In the genomic region with DNA sequence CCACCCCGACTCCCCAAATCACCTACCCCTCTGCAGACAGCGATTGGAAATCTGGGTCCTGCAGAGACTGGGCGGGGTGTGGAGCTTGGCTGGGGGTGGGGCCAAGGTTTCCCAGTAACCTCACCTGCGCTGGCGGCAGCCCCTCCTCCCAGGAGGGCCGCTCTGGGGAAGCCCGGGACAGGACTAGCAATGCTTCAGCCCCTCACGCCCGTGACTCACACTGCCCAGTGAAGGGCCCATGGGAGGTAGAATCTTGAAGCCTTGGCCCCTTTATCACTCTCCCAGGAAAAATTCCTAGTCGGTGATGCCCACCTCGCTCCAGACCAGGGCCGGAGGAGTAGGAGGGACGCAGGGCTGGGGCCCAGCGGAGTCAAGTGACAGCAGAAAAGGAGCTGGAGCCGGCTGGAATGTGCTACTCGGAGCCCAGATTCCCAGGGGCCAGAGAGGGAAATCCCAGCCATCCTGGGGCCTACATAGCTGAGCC, we compare ENCODE assay signal across 8 mouse cellular contexts. TPM values are rescaled to one million over a fixed set of nuclear protein-coding genes. Genes with fewer than 3 reads are reported as not detected.
DNase-seq lines count a peak whose midpoint lies in the region; ATAC-seq and TF ChIP-seq lines count a peak whose summit lies in the region.

No protein-coding gene starts in this region.

- no peaks in the 10 kb centered on the region for H3K36me3 ChIP-seq in hindbrain, embryonic 13.5 days
- H3K36me3 ChIP-seq in limb, embryonic 15.5 days, result no peaks in the 10 kb centered on the region; the same call in 1 of the 2 replicates
- H3K36me3 ChIP-seq in myocyte (ENCODE audit: control insufficient read depth, insufficient read depth), result no peaks in the 10 kb centered on the region

- H3K27me3 ChIP-seq in hindbrain, embryonic 13.5 days, result no peaks in the 10 kb centered on the region
- no peaks in the 10 kb centered on the region for H3K27me3 ChIP-seq in limb, embryonic 15.5 days
- H3K27me3 ChIP-seq in myocyte (ENCODE audit: control insufficient read depth, insufficient read depth, insufficient read length), result no peaks in the 10 kb centered on the region

- peak overlapping the region; percentile 88 for H3K27ac ChIP-seq in embryonic fibroblast, embryonic 13.5 days (ENCODE audit: insufficient read depth, low read length)
- H3K27ac ChIP-seq in hindbrain, embryonic 13.5 days, result peak overlapping the region; percentile 99
- H3K27ac ChIP-seq in limb, embryonic 15.5 days, result peak overlapping the region; percentile 96

- peak overlapping the region; percentile 22 for H3ac ChIP-seq in myocyte (ENCODE audit: control insufficient read depth, insufficient read length)

- H3K4me3 ChIP-seq in embryonic fibroblast, embryonic 13.5 days (ENCODE audit: insufficient read depth, low read length), result peak overlapping the region; percentile 47
- peak overlapping the region; percentile 77 for H3K4me3 ChIP-seq in hindbrain, embryonic 13.5 days
- peak overlapping the region; percentile 61 for H3K4me3 ChIP-seq in limb, embryonic 15.5 days
- H3K4me3 ChIP-seq in myocyte, result peak overlapping the region; percentile 52

- peaks cover 6% of the 10 kb centered on the region for H3K4me1 ChIP-seq in embryonic fibroblast, embryonic 13.5 days (ENCODE audit: control insufficient read depth, insufficient read depth, low read length)
- peaks cover 68% of the 10 kb centered on the region for H3K4me1 ChIP-seq in hindbrain, embryonic 13.5 days (replicated peaks)
- peaks cover 74% of the 10 kb centered on the region for H3K4me1 ChIP-seq in limb, embryonic 15.5 days

- no peak for ATAC-seq in hindbrain, embryonic 13.5 days (ENCODE audit: low FRiP score)
- no peak for ATAC-seq in limb, embryonic 15.5 days (ENCODE audit: insufficient number of reproducible peaks, low FRiP score, low TSS enrichment, low read depth)

- DNase-seq in testis, postnatal 10 days (ENCODE audit: low spot score), result peak; percentile 68
- DNase-seq in testis, postnatal 14 days (ENCODE audit: low spot score), result no peak
- no peak for DNase-seq in right cerebral cortex, postnatal 36 days (ENCODE audit: low spot score in 2 of 2)
- DNase-seq in right cerebral cortex, postnatal 4 days, result no peak

- H3K9me3 ChIP-seq in hindbrain, embryonic 13.5 days, result no peaks in the 10 kb centered on the region
- no peaks in the 10 kb centered on the region for H3K9me3 ChIP-seq in limb, embryonic 15.5 days

- TF ChIP-seq CTCF in embryonic fibroblast, embryonic 13.5 days (IDR thresholded peaks at IDR 0.05; ENCODE audit: borderline replicate concordance, insufficient read depth, low read length), result no peak

- peak; percentile 31; the same call in 1 of the 2 replicates for TF ChIP-seq POLR2A in embryonic fibroblast, embryonic 13.5 days (IDR thresholded peaks at IDR 0.05; ENCODE audit: low read depth, low read length)
- TF ChIP-seq POLR2A in myocyte (IDR thresholded peaks at IDR 0.05; ENCODE audit: insufficient read length, low read depth), result no peak

- peak overlapping the region; percentile 97 for H3K9ac ChIP-seq in hindbrain, embryonic 13.5 days
- H3K9ac ChIP-seq in limb, embryonic 15.5 days, result peak overlapping the region; percentile 20

- H3K4me2 ChIP-seq in hindbrain, embryonic 13.5 days, result peak overlapping the region; percentile 76
- H3K4me2 ChIP-seq in limb, embryonic 15.5 days, result peak overlapping the region; percentile 72
- peak overlapping the region; percentile 87 for H3K4me2 ChIP-seq in myocyte (ENCODE audit: low read depth)

- H3K79me2 ChIP-seq in myocyte (ENCODE audit: control insufficient read depth, insufficient read depth), result peaks cover 33% of the 10 kb centered on the region

- WGBS in hindbrain, embryonic 13.5 days, result 3% methylated on average over 16 of the region's 16 CpGs
- 4% methylated on average over 16 of the region's 16 CpGs for WGBS in limb, embryonic 15.5 days

TF ChIP-seq in myocyte, 11 proteins besides CTCF, POLR2A, EP300 and RAD21:
- TF ChIP-seq MYOG (IDR thresholded peaks at IDR 0.05; ENCODE audit: control insufficient read depth in 1 of 3, insufficient read depth in 1 of 3, insufficient read length in 2 of 3, low read depth in 2 of 3), result no peak
- no peak for TF ChIP-seq POLR2AphosphoS2 (IDR thresholded peaks at IDR 0.05; ENCODE audit: insufficient read length, low read depth)
- TF ChIP-seq TCF12 (IDR thresholded peaks at IDR 0.05; ENCODE audit: insufficient read depth, poor library complexity, severe bottlenecking), result no peak
- TF ChIP-seq E2F4 (IDR thresholded peaks at IDR 0.05; ENCODE audit: insufficient read depth), result no peak
- TF ChIP-seq TCF3 (IDR thresholded peaks at IDR 0.05; ENCODE audit: insufficient read length, low read depth), result no peak
- no peak for TF ChIP-seq CEBPB (IDR thresholded peaks at IDR 0.05; ENCODE audit: insufficient read depth, poor library complexity, severe bottlenecking)
- TF ChIP-seq REST (IDR thresholded peaks at IDR 0.05; ENCODE audit: insufficient read depth, insufficient read length), result no peak
- TF ChIP-seq MAX (IDR thresholded peaks at IDR 0.05; ENCODE audit: low read depth), result no peak
- no peak for TF ChIP-seq MYOD1 (IDR thresholded peaks at IDR 0.05; ENCODE audit: control insufficient read depth in 1 of 3, insufficient read length in 2 of 3, low read depth in 2 of 3)
- no peak for TF ChIP-seq SRF (IDR thresholded peaks at IDR 0.05; ENCODE audit: control insufficient read depth, insufficient read length, low read depth)
- no peak for TF ChIP-seq USF1 (IDR thresholded peaks at IDR 0.05; ENCODE audit: low read depth)

RNA-seq across cellular contexts. Expression of a gene that starts 2.4 kb away (rescaled TPM):
- 42.9 and 46.3 TPM in 2 replicates for polyA plus RNA-seq in embryonic fibroblast, embryonic 13.5 days (2011; ENCODE audit: insufficient read length, low read depth, missing spikeins)
- 128 and 140 TPM in 2 replicates for polyA plus RNA-seq in hindbrain, embryonic 13.5 days (2015; fragmentation: Nextera tagmentation; extraction: Ambion mirVana)
- 81.7 and 85.2 TPM in 2 replicates for polyA plus RNA-seq in limb, embryonic 15.5 days (2015; fragmentation: Nextera tagmentation; extraction: Ambion mirVana)
- 65.6 TPM for polyA plus RNA-seq in myocyte (2012; fragmentation: generic; extraction: Trizol)

RNA-seq across cellular contexts. Expression of a gene that starts 28.5 kb away (rescaled TPM):
- 28.7 and 40.5 TPM in 2 replicates for polyA plus RNA-seq in embryonic fibroblast, embryonic 13.5 days (2011; ENCODE audit: insufficient read length, low read depth, missing spikeins)
- 27.6 and 29.2 TPM in 2 replicates for polyA plus RNA-seq in hindbrain, embryonic 13.5 days (2015; fragmentation: Nextera tagmentation; extraction: Ambion mirVana)
- polyA plus RNA-seq in limb, embryonic 15.5 days (2015; fragmentation: Nextera tagmentation; extraction: Ambion mirVana), result 36.2 and 42.2 TPM in 2 replicates
- 27.4 TPM for polyA plus RNA-seq in myocyte (2012; fragmentation: generic; extraction: Trizol)

RNA-seq across cellular contexts. Expression of a gene that starts 34.6 kb away (rescaled TPM):
- polyA plus RNA-seq in embryonic fibroblast, embryonic 13.5 days (2011; ENCODE audit: insufficient read length, low read depth, missing spikeins), result 12.3 and 14.3 TPM in 2 replicates
- polyA plus RNA-seq in hindbrain, embryonic 13.5 days (2015; fragmentation: Nextera tagmentation; extraction: Ambion mirVana), result 11.8 and 14.0 TPM in 2 replicates
- 14.3 and 14.4 TPM in 2 replicates for polyA plus RNA-seq in limb, embryonic 15.5 days (2015; fragmentation: Nextera tagmentation; extraction: Ambion mirVana)
- 13.7 TPM for polyA plus RNA-seq in myocyte (2012; fragmentation: generic; extraction: Trizol)

RNA-seq across cellular contexts. Expression of a gene that starts 58.5 kb away (rescaled TPM):
- polyA plus RNA-seq in embryonic fibroblast, embryonic 13.5 days (2011; ENCODE audit: insufficient read length, low read depth, missing spikeins), result 0.18 and 0.19 TPM in 2 replicates
- polyA plus RNA-seq in hindbrain, embryonic 13.5 days (2015; fragmentation: Nextera tagmentation; extraction: Ambion mirVana), result 0.14 TPM in 1 of 2 replicates, not detected in the other
- polyA plus RNA-seq in limb, embryonic 15.5 days (2015; fragmentation: Nextera tagmentation; extraction: Ambion mirVana), result 0.09 and 0.10 TPM in 2 replicates
- 0.05 TPM for polyA plus RNA-seq in myocyte (2012; fragmentation: generic; extraction: Trizol)
